Mouse (Mus musculus): ENCODE data around the gene Serbp1.
A peak's percentile ranks its signal among the peaks of the same experiment; 100 is the strongest.

The Serbp1 gene

GRCm38 (mm10) chr6:67303210-67303609 lies 65.2 kb downstream of the Serbp1 start:
- DNase-seq, result no peak

DNA sequence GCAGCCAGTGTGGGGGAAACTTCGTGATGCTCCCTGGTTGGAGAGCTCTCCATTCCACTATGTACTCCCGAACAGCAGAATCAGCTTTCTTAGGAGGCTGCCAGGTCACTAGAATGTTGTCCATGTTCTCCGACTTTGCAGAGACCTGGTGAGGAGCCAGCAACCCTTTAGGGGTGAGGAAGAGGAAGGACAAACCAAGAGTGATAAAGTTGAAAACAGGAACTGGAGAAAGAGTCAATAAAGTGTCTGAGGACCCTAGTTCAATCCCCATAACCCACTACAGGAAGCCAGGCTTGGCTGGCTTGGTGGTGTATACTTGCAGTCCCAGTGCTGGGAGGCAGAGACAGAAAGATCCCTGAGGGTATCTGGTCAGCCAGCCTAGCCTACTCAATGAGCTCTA lies 71.0 kb downstream of the Serbp1 start:
- no peak for DNase-seq

DNA sequence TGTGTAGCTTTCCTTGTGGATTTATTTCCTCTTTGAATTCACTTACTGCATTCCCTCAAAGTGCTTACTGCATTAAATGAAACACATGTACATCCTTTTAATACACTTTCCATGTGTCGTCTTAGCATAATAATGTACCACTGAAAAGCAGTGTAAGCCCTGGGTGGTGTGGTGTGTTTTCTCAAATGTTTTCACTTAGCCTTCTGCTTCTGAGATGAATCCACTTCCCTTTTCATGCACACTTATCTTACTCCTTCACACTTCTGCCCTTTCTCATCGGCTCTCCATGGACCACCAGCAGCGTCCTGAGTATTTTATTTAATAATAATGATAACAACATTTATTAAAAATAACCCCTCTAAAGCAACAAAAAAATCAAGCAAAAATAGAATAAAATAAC lies 71.8 kb downstream of the Serbp1 start:
- DNase-seq, result no peak

DNA sequence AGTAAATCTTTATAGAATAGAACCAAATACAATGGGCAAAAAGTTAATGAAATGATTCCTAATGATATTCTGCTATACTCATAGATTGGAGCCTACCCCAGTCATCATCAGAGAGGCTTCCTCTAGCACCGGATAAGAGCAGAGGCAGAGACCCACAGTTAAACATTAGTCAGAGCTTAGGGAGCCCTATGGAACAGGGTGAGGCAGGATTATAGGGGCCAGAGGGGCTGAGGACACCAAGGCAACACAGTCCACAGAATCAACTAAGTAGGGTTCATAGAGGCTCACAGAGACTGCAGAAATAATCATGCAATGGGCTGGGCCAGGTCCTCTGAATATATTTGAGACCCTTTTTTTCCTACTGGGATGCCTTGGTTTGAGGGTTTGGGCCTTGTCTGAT lies 76.7 kb downstream of the Serbp1 start:
- no peak for DNase-seq

DNA sequence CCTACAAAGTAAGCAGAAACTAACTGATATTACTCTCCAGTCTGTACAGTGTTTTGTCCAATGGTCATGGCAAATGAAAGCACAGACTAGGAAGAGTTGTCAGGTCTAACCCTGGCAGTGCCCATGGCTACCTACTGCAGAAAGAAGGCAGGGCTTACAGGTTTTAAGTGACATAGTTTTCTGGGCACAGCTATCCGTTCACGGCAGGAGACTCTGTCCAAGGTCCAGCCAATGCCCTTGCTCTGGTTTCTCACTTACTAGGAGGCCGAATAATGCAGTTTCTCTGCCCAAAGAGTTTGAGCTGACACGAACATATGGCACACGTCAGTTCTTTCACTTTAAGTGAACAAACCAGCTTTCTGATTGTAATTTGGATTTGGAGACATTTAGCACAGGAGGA lies 79.1 kb downstream of the Serbp1 start:
- DNase-seq, result no peak

- DNase-seq, result peak; percentile 64 to 66
Observed at GRCm38 (mm10) chr6:67317827-67318338, 79.9 kb downstream of the Serbp1 start.

- peak; percentile 71 to 72 for DNase-seq
Observed at GRCm38 (mm10) chr6:67318451-67318850, 80.5 kb downstream of the Serbp1 start.

DNA sequence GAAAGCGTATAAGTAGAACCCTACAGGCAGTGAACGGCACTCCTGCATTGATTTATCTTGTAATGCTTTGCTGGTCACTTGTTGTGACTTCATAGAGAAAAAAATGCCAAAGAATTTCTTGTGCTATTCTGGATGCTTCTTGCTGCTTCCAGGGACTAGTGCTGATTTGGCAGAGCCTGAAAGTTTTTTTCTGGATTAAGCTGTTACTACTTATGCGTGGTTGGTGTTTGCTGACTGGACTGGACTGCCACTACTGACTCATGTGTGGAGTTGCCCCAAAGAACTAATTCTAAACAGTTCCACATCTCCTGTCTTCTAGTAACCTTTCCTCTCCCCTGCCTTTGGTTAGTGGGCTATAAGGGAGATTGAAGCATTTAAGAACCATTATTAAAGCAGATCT lies 85.8 kb downstream of the Serbp1 start:
- no peak for DNase-seq

- no peak for DNase-seq
Observed at GRCm38 (mm10) chr6:67337943-67338342, 100.0 kb downstream of the Serbp1 start.

DNA sequence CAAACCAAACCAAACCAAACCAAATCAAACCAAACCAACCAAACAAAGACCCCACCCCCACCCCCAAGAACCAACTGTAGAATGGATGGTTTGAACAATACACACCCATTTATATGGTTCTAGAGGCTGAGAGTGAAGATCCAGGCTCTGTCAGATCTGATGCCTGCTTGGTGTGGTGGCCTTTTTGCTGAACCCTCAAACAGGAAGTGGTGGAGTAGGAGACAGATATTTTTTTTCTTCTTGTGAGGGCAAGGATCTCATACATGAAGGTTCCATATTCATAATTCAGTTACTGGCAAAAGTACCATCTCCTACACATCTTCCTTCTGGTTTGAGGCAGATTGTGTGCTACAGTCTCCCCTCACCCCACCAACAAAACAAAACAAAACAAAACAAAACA lies 101.5 kb downstream of the Serbp1 start:
- DNase-seq, result peak; percentile 27 to 41

All from thymus, postnatal 36 days (tissue).